Mouse (Mus musculus): ENCODE measurements around the gene Adam22. TPM values are rescaled to one million over a fixed set of nuclear protein-coding genes. Genes with fewer than 3 reads are reported as not detected.
"Not testable (repeated sequence)": the region's sequence is repeated elsewhere in the genome, so short reads cannot be mapped to it uniquely, and the experiment has no call there.

The Adam22 gene
- polyA plus RNA-seq, 1 experiment: 3.6 TPM

GRCm38 (mm10) chr5:8215841-8216240, 152.1 kb downstream of the Adam22 start:
- Histone ChIP-seq H3K4me1 (ENCODE audit: control insufficient read depth, insufficient read depth, low read length) (no peaks in the 10 kb centered on the region), H3K27ac (ENCODE audit: insufficient read depth, low read depth, low read length) (no peak overlapping the region), H3K4me3 (ENCODE audit: insufficient read depth, low read length) (no peak overlapping the region)
- no peak for TF ChIP-seq POLR2A (IDR thresholded peaks at IDR 0.05; ENCODE audit: borderline replicate concordance, low read depth, low read length)
- TF ChIP-seq CTCF (IDR thresholded peaks at IDR 0.05; ENCODE audit: low read depth, low read length): no peak

- H3K4me3 ChIP-seq (ENCODE audit: insufficient read depth, low read length); H3K4me1 ChIP-seq (ENCODE audit: control insufficient read depth, insufficient read depth, low read length); H3K27ac ChIP-seq (ENCODE audit: insufficient read depth, low read depth, low read length): not testable (repeated sequence)
These were observed 183.0 kb downstream of the Adam22 start for GRCm38 (mm10) chr5:8184992-8185391.

GRCm38 (mm10) chr5:8180646-8181045, 187.3 kb downstream of the Adam22 start:
- Histone ChIP-seq H3K4me1 (ENCODE audit: control insufficient read depth, insufficient read depth, low read length) (no peaks in the 10 kb centered on the region), H3K27ac (ENCODE audit: insufficient read depth, low read depth, low read length) (no peak overlapping the region), H3K4me3 (ENCODE audit: insufficient read depth, low read length) (no peak overlapping the region)
- TF ChIP-seq POLR2A (IDR thresholded peaks at IDR 0.05; ENCODE audit: borderline replicate concordance, low read depth, low read length): no peak
- TF ChIP-seq CTCF (IDR thresholded peaks at IDR 0.05; ENCODE audit: low read depth, low read length): no peak

GRCm38 (mm10) chr5:8178111-8178510, 189.8 kb downstream of the Adam22 start:
- H3K27ac ChIP-seq (ENCODE audit: insufficient read depth, low read depth, low read length): no peak overlapping the region
- H3K4me1 ChIP-seq (ENCODE audit: control insufficient read depth, insufficient read depth, low read length): no peaks in the 10 kb centered on the region
- no peak overlapping the region for H3K4me3 ChIP-seq (ENCODE audit: insufficient read depth, low read length)
- TF ChIP-seq CTCF (IDR thresholded peaks at IDR 0.05; ENCODE audit: low read depth, low read length) (no peak), POLR2A (IDR thresholded peaks at IDR 0.05; ENCODE audit: borderline replicate concordance, low read depth, low read length) (no peak)

GRCm38 (mm10) chr5:8164773-8165172, 203.2 kb downstream of the Adam22 start:
- H3K4me1 ChIP-seq (ENCODE audit: control insufficient read depth, insufficient read depth, low read length): no peaks in the 10 kb centered on the region
- H3K27ac ChIP-seq (ENCODE audit: insufficient read depth, low read depth, low read length): no peak overlapping the region
- no peak for TF ChIP-seq CTCF (IDR thresholded peaks at IDR 0.05; ENCODE audit: low read depth, low read length)
- no peak for TF ChIP-seq POLR2A (IDR thresholded peaks at IDR 0.05; ENCODE audit: borderline replicate concordance, low read depth, low read length)

GRCm38 (mm10) chr5:8151645-8152044, 216.3 kb downstream of the Adam22 start:
- Histone ChIP-seq H3K27ac (ENCODE audit: insufficient read depth, low read depth, low read length) (no peak overlapping the region), H3K4me1 (ENCODE audit: control insufficient read depth, insufficient read depth, low read length) (peaks cover 4% of the 10 kb centered on the region; the same call in 1 of the 2 replicates), H3K4me3 (ENCODE audit: insufficient read depth, low read length) (no peak overlapping the region)
- TF ChIP-seq POLR2A (IDR thresholded peaks at IDR 0.05; ENCODE audit: borderline replicate concordance, low read depth, low read length) (no peak), CTCF (IDR thresholded peaks at IDR 0.05; ENCODE audit: low read depth, low read length) (no peak)

More at GRCm38 (mm10) chr5:8164773-8165172, 203.2 kb downstream of the Adam22 start:
- no peak overlapping the region for H3K4me3 ChIP-seq (ENCODE audit: insufficient read depth, low read length)

GRCm38 (mm10) chr5:8146146-8146545, 221.8 kb downstream of the Adam22 start:
- H3K4me3 ChIP-seq (ENCODE audit: insufficient read depth, low read length): no peak overlapping the region
- H3K4me1 ChIP-seq (ENCODE audit: control insufficient read depth, insufficient read depth, low read length): peaks cover 11% of the 10 kb centered on the region; the same call in 1 of the 2 replicates
- TF ChIP-seq CTCF (IDR thresholded peaks at IDR 0.05; ENCODE audit: low read depth, low read length) (no peak), POLR2A (IDR thresholded peaks at IDR 0.05; ENCODE audit: borderline replicate concordance, low read depth, low read length) (no peak)
- H3K27ac ChIP-seq (ENCODE audit: insufficient read depth, low read depth, low read length): no peak overlapping the region

- Histone ChIP-seq H3K27ac (ENCODE audit: insufficient read depth, low read depth, low read length) (no peak overlapping the region), H3K4me3 (ENCODE audit: insufficient read depth, low read length) (no peak overlapping the region), H3K4me1 (ENCODE audit: control insufficient read depth, insufficient read depth, low read length) (peaks cover 9% of the 10 kb centered on the region; the same call in 1 of the 2 replicates)
- TF ChIP-seq POLR2A (IDR thresholded peaks at IDR 0.05; ENCODE audit: borderline replicate concordance, low read depth, low read length) (no peak), CTCF (IDR thresholded peaks at IDR 0.05; ENCODE audit: low read depth, low read length) (no peak)
These were observed 222.5 kb downstream of the Adam22 start for GRCm38 (mm10) chr5:8145473-8145872.

- H3K4me3 ChIP-seq (ENCODE audit: insufficient read depth, low read length): no peak overlapping the region
- no peaks in the 10 kb centered on the region for H3K4me1 ChIP-seq (ENCODE audit: control insufficient read depth, insufficient read depth, low read length)
- no peak for TF ChIP-seq POLR2A (IDR thresholded peaks at IDR 0.05; ENCODE audit: borderline replicate concordance, low read depth, low read length)
- no peak for TF ChIP-seq CTCF (IDR thresholded peaks at IDR 0.05; ENCODE audit: low read depth, low read length)
- H3K27ac ChIP-seq (ENCODE audit: insufficient read depth, low read depth, low read length): no peak overlapping the region
These were observed 235.4 kb downstream of the Adam22 start for GRCm38 (mm10) chr5:8132546-8132945.

- Histone ChIP-seq H3K27ac (ENCODE audit: insufficient read depth, low read depth, low read length) (no peak overlapping the region), H3K4me3 (ENCODE audit: insufficient read depth, low read length) (no peak overlapping the region), H3K4me1 (ENCODE audit: control insufficient read depth, insufficient read depth, low read length) (no peaks in the 10 kb centered on the region)
- TF ChIP-seq CTCF (IDR thresholded peaks at IDR 0.05; ENCODE audit: low read depth, low read length) (no peak), POLR2A (IDR thresholded peaks at IDR 0.05; ENCODE audit: borderline replicate concordance, low read depth, low read length) (no peak)
These were observed 236.0 kb downstream of the Adam22 start for GRCm38 (mm10) chr5:8131918-8132317.

GRCm38 (mm10) chr5:8129750-8130149, 238.2 kb downstream of the Adam22 start:
- H3K4me1 ChIP-seq (ENCODE audit: control insufficient read depth, insufficient read depth, low read length): no peaks in the 10 kb centered on the region
- no peak overlapping the region for H3K4me3 ChIP-seq (ENCODE audit: insufficient read depth, low read length)
- TF ChIP-seq CTCF (IDR thresholded peaks at IDR 0.05; ENCODE audit: low read depth, low read length): no peak
- TF ChIP-seq POLR2A (IDR thresholded peaks at IDR 0.05; ENCODE audit: borderline replicate concordance, low read depth, low read length): no peak
- H3K27ac ChIP-seq (ENCODE audit: insufficient read depth, low read depth, low read length): no peak overlapping the region

Data from bone marrow macrophage, adult 2 months (primary cell).